Mouse (Mus musculus) CH12.LX (cell line): ENCODE results near the gene Mfsd14b.

ENCODE experiments used
- CTCF ChIP-seq, 2 experiments: IDR thresholded peaks in 1 of 2; conservative IDR thresholded peaks in 1 of 2; 2 replicates each; pipeline ENCODE4 v1.5.1; 2011 to 2012; ENCODE audit warnings: low read depth in 2 of 2, low read length in 2 of 2, improper control_type of control experiment in 1 of 2, inconsistent platforms in 1 of 2, mild to moderate bottlenecking in 1 of 2, moderate library complexity in 1 of 2
- ELF1 ChIP-seq: IDR thresholded peaks from 2 replicates; pipeline ENCODE4 v1.6.1; 2014; ENCODE audit warnings: low read depth, mild to moderate bottlenecking, inconsistent platforms, low read length, improper control_type of control experiment
- EP300 ChIP-seq: IDR thresholded peaks from 2 replicates; pipeline ENCODE4 v1.6.1; 2011; ENCODE audit warnings: low read length, improper control_type of control experiment
- GABPA ChIP-seq: IDR thresholded peaks from 2 replicates; pipeline ENCODE4 v1.6.1; 2012; ENCODE audit warnings: low read depth, low read length, improper control_type of control experiment, inconsistent platforms; ENCODE audit not compliant: insufficient replicate concordance
- MEF2A ChIP-seq: IDR thresholded peaks from 2 replicates; pipeline ENCODE4 v1.6.1; 2014; ENCODE audit warnings: low read depth, mild to moderate bottlenecking, inconsistent platforms, low read length, improper control_type of control experiment, borderline replicate concordance
- PAX5 ChIP-seq: IDR thresholded peaks from 2 replicates; pipeline ENCODE4 v1.6.1; 2012; ENCODE audit warnings: low read length, inconsistent platforms, mixed read lengths
- POLR2A ChIP-seq: IDR thresholded peaks from 2 replicates; pipeline ENCODE4 v1.6.1; 2011; ENCODE audit warnings: low read depth, mild to moderate bottlenecking, improper control_type of control experiment, low read length
- TCF12 ChIP-seq: IDR thresholded peaks from 2 replicates; pipeline ENCODE4 v1.6.1; 2014; ENCODE audit warnings: low read depth, mild to moderate bottlenecking, inconsistent platforms, low read length, improper control_type of control experiment
- USF2 ChIP-seq: conservative IDR thresholded peaks from 2 replicates; pipeline ENCODE4 v1.6.1; 2011; ENCODE audit warnings: low read depth, low read length, improper control_type of control experiment
- ZC3H11A ChIP-seq: IDR thresholded peaks from 2 replicates; pipeline ENCODE4 v1.6.1; 2012; ENCODE audit warnings: low read depth, mild to moderate bottlenecking, inconsistent platforms, low read length, improper control_type of control experiment
- ZKSCAN1 ChIP-seq: IDR thresholded peaks from 2 replicates; pipeline ENCODE4 v1.6.1; 2012; ENCODE audit warnings: low read depth, inconsistent platforms, low read length, improper control_type of control experiment, borderline replicate concordance
- ZMIZ1 ChIP-seq: IDR thresholded peaks from 2 replicates; pipeline ENCODE4 v1.6.1; 2012; ENCODE audit warnings: low read depth, mild to moderate bottlenecking, inconsistent platforms, low read length, improper control_type of control experiment

- TF ChIP-seq CTCF (conservative IDR thresholded peaks at IDR 0.05 in 1 of 2, IDR thresholded peaks at IDR 0.05 in 1 of 2; ENCODE audit: low read depth in 2 of 2, low read length in 2 of 2) (no peak), GABPA (no peak), EP300 (no peak), ELF1 (no peak), ZMIZ1 (no peak), PAX5 (no peak), POLR2A (no peak), USF2 (no peak), TCF12 (no peak), MEF2A (no peak), ZC3H11A (no peak), ZKSCAN1 (no peak)
Observed at GRCm38 (mm10) chr13:65122111-65122510, 9.3 kb upstream of the Mfsd14b start.
